Mouse (Mus musculus): ENCODE results near the gene Fam221b. TPM values are rescaled to one million over a fixed set of nuclear protein-coding genes. Genes with fewer than 3 reads are reported as not detected.

Fam221b gene
- total RNA-seq, 2 experiments from 2014 or later: 1.6 to 1.7 TPM

- DNase-seq (ENCODE audit: low spot score in 2 of 2): no peak
These were observed 2.5 kb downstream of the Fam221b start for GRCm38 (mm10) chr4:43666412-43666811.

- no peak for DNase-seq (ENCODE audit: low spot score in 2 of 2)
These were observed 11.8 kb downstream of the Fam221b start for GRCm38 (mm10) chr4:43657146-43657545.

GRCm38 (mm10) chr4:43656339-43657109 lies 12.4 kb downstream of the Fam221b start, which contains the start of gene Hint2:
Gene Hint2 (minus strand): TSS chr4:43656466.
- peak; percentile 88 to 94 for DNase-seq (ENCODE audit: low spot score in 2 of 2)

GRCm38 (mm10) chr4:43655656-43656338 lies 13.1 kb downstream of the Fam221b start:
- DNase-seq (ENCODE audit: low spot score in 2 of 2): no peak

- no peak for DNase-seq (ENCODE audit: low spot score in 2 of 2)
These were observed 15.6 kb downstream of the Fam221b start, which contains the start of gene Spag8 for GRCm38 (mm10) chr4:43653161-43654015. Gene Spag8 (minus strand): TSS chr4:43653594.

GRCm38 (mm10) chr4:43652726-43653125 lies 16.2 kb downstream of the Fam221b start:
- no peak for DNase-seq (ENCODE audit: low spot score in 2 of 2)

- no peak for DNase-seq (ENCODE audit: low spot score in 2 of 2)
These were observed 19.2 kb downstream of the Fam221b start for GRCm38 (mm10) chr4:43649783-43650182.

GRCm38 (mm10) chr4:43640491-43640890 lies 28.5 kb downstream of the Fam221b start:
- no peak for DNase-seq (ENCODE audit: low spot score in 2 of 2)

- no peak for DNase-seq (ENCODE audit: low spot score in 2 of 2)
These were observed 28.9 kb downstream of the Fam221b start for GRCm38 (mm10) chr4:43640076-43640475.

- no peak for DNase-seq (ENCODE audit: low spot score in 2 of 2)
These were observed 32.2 kb downstream of the Fam221b start for GRCm38 (mm10) chr4:43636751-43637150.

- DNase-seq (ENCODE audit: low spot score in 2 of 2): no peak
These were observed 34.1 kb downstream of the Fam221b start for GRCm38 (mm10) chr4:43634621-43635374.

- no peak for DNase-seq (ENCODE audit: low spot score in 2 of 2)
These were observed 35.2 kb downstream of the Fam221b start for GRCm38 (mm10) chr4:43633736-43634135.

GRCm38 (mm10) chr4:43633296-43633695 lies 35.6 kb downstream of the Fam221b start:
- no peak for DNase-seq (ENCODE audit: low spot score in 2 of 2)

GRCm38 (mm10) chr4:43631956-43632920 lies 36.7 kb downstream of the Fam221b start:
- DNase-seq (ENCODE audit: low spot score in 2 of 2): peak in 1 of 2 experiments; percentile 15

- peak; percentile 31 to 36 for DNase-seq (ENCODE audit: low spot score in 2 of 2)
These were observed 37.6 kb downstream of the Fam221b start, which contains the start of gene Npr2 for GRCm38 (mm10) chr4:43631046-43631955. Gene Npr2 (plus strand): TSS chr4:43631935.

GRCm38 (mm10) chr4:43630671-43631045 lies 38.3 kb downstream of the Fam221b start:
- DNase-seq (ENCODE audit: low spot score in 2 of 2): no peak

GRCm38 (mm10) chr4:43630030-43630581 lies 38.8 kb downstream of the Fam221b start:
- DNase-seq (ENCODE audit: low spot score in 2 of 2): peak; percentile 86 to 87

All from left cerebral cortex, adult 18-20 months (tissue).